Mouse (Mus musculus): Measurements from ENCODE around the gene Nrcam.
A peak's percentile ranks its signal among the peaks of the same experiment; 100 is the strongest.

The Nrcam gene

GRCm38 (mm10) chr12:44438884-44439283 lies 110.2 kb downstream of the Nrcam start:
- no peak for DNase-seq

GRCm38 (mm10) chr12:44440230-44440629 lies 111.5 kb downstream of the Nrcam start:
- DNase-seq: no peak

- DNase-seq: no peak
These were observed 122.2 kb downstream of the Nrcam start for GRCm38 (mm10) chr12:44450930-44451329.

GRCm38 (mm10) chr12:44451742-44452141 lies 123.1 kb downstream of the Nrcam start:
- DNase-seq: peak; percentile 24

GRCm38 (mm10) chr12:44453791-44454190 lies 125.1 kb downstream of the Nrcam start:
- no peak for DNase-seq

GRCm38 (mm10) chr12:44457961-44458360 lies 129.3 kb downstream of the Nrcam start:
- no peak for DNase-seq

GRCm38 (mm10) chr12:44462436-44462835 lies 133.8 kb downstream of the Nrcam start:
- DNase-seq: no peak

GRCm38 (mm10) chr12:44462976-44463375 lies 134.3 kb downstream of the Nrcam start:
- no peak for DNase-seq

GRCm38 (mm10) chr12:44471073-44471472 lies 142.4 kb downstream of the Nrcam start:
- no peak for DNase-seq

- DNase-seq: no peak
These were observed 146.7 kb downstream of the Nrcam start for GRCm38 (mm10) chr12:44475355-44475754.

- DNase-seq: no peak
These were observed 150.8 kb downstream of the Nrcam start for GRCm38 (mm10) chr12:44479260-44480030.

GRCm38 (mm10) chr12:44480031-44480419 lies 151.3 kb downstream of the Nrcam start:
- no peak for DNase-seq

- DNase-seq: no peak
These were observed 152.7 kb downstream of the Nrcam start for GRCm38 (mm10) chr12:44481415-44481814.

GRCm38 (mm10) chr12:44492759-44493479 lies 164.2 kb downstream of the Nrcam start:
- no peak for DNase-seq

- no peak for DNase-seq
These were observed 169.1 kb downstream of the Nrcam start for GRCm38 (mm10) chr12:44497762-44498161.

GRCm38 (mm10) chr12:44498872-44499271 lies 170.2 kb downstream of the Nrcam start:
- DNase-seq: peak; percentile 30

GRCm38 (mm10) chr12:44501807-44502487 lies 173.3 kb downstream of the Nrcam start:
- DNase-seq: no peak

GRCm38 (mm10) chr12:44503737-44504136 lies 175.1 kb downstream of the Nrcam start:
- DNase-seq: peak; percentile 27

GRCm38 (mm10) chr12:44508635-44509034 lies 179.9 kb downstream of the Nrcam start:
- DNase-seq: no peak

GRCm38 (mm10) chr12:44509406-44510104 lies 180.9 kb downstream of the Nrcam start:
- no peak for DNase-seq

- DNase-seq: no peak
These were observed 186.4 kb downstream of the Nrcam start for GRCm38 (mm10) chr12:44515066-44515465.

- no peak for DNase-seq
These were observed 190.9 kb downstream of the Nrcam start for GRCm38 (mm10) chr12:44519440-44520141.

All from right cerebral cortex, adult 18-20 months (tissue).